ENCODE assay signal across 8 mouse cellular contexts in the genomic region with DNA sequence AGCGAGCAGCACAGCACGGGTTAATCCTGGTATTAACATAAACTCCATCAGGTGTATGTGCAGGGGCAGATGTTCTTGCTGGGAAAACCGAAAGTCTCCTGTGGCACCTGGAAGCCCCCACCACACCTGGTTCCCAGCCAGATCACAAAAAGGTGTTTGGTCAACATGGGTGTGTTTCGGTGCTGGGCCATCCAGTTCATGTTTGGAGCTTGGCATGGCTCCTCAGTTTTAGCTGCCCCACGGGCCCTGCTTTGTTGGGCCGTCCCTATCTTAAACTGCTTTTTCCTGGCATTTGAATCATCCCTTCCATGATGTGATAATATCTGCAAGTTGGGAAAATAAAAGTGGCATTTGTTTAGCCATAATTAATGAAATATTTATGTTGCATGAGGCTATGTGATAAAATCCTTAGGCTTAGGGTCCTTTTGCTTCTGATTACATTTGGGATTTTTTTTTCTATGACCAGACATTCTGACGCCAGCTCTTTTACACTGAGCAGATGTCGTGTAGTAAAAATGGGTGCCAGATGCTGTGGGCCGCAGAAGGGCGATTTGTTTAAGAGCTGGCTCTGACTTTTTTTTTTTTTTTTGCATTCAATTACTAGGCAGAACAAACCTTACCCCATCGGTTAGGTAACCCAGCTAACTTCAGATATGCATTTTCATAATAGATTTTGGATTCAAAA. TPM values are rescaled to one million over a fixed set of nuclear protein-coding genes. Genes with fewer than 3 reads are reported as not detected.
DNase-seq lines count a peak whose midpoint lies in the region; ATAC-seq and TF ChIP-seq lines count a peak whose summit lies in the region.

No protein-coding gene starts in this region.

- no peak for TF ChIP-seq CTCF in lung, postnatal 0 days (IDR thresholded peaks at IDR 0.05)
- TF ChIP-seq CTCF in layer of hippocampus, adult 2 months (conservative IDR thresholded peaks at IDR 0.05), result no peak
- no peak for TF ChIP-seq CTCF in cerebellum, adult 2 months (IDR thresholded peaks at IDR 0.05; ENCODE audit: borderline replicate concordance, insufficient read depth, low read depth, low read length)

- H3K9me3 ChIP-seq in hindbrain, embryonic 11.5 days (ENCODE audit: control insufficient read depth, low read length), result no peaks in the 10 kb centered on the region
- no peaks in the 10 kb centered on the region for H3K9me3 ChIP-seq in lung, postnatal 0 days (ENCODE audit: low read length)

- H3K4me2 ChIP-seq in hindbrain, embryonic 11.5 days (replicated peaks; ENCODE audit: low read depth, low read length), result no peak overlapping the region
- no peak overlapping the region for H3K4me2 ChIP-seq in lung, postnatal 0 days (replicated peaks; ENCODE audit: low read depth, low read length)

- no peaks in the 10 kb centered on the region for H3K27me3 ChIP-seq in hindbrain, embryonic 11.5 days (ENCODE audit: control insufficient read depth, insufficient read depth, low read length)
- H3K27me3 ChIP-seq in lung, postnatal 0 days (replicated peaks; ENCODE audit: insufficient read depth, low read length), result no peaks in the 10 kb centered on the region
- H3K27me3 ChIP-seq in cerebellum, adult 2 months (ENCODE audit: control insufficient read depth, insufficient read depth, low read length), result no peaks in the 10 kb centered on the region

- 0 out of 2 replicates have a peak, but pooled peaks cover 6% of the 10 kb centered on the region for H3K4me1 ChIP-seq in hindbrain, embryonic 11.5 days (replicated peaks; ENCODE audit: control insufficient read depth, insufficient read depth, low read length)
- peaks cover 6% of the 10 kb centered on the region; the same call in 1 of the 2 replicates for H3K4me1 ChIP-seq in lung, postnatal 0 days (ENCODE audit: insufficient read depth, low read depth, low read length)
- peaks cover 3% of the 10 kb centered on the region; the same call in 1 of the 2 replicates for H3K4me1 ChIP-seq in cerebellum, adult 2 months (ENCODE audit: control insufficient read depth, insufficient read depth, low read length)

- H3K9ac ChIP-seq in hindbrain, embryonic 11.5 days (ENCODE audit: low read depth, low read length), result no peak overlapping the region
- H3K9ac ChIP-seq in lung, postnatal 0 days (replicated peaks; ENCODE audit: low read depth), result no peak overlapping the region

- no peak for ATAC-seq in hindbrain, embryonic 11.5 days (ENCODE audit: low FRiP score)
- ATAC-seq in lung, postnatal 0 days, result no peak; the same call in 1 of the 2 replicates

- H3K27ac ChIP-seq in hindbrain, embryonic 11.5 days (ENCODE audit: low read depth, low read length), result no peak overlapping the region; the same call in 1 of the 2 replicates
- no peak overlapping the region for H3K27ac ChIP-seq in lung, postnatal 0 days (ENCODE audit: low read length)
- H3K27ac ChIP-seq in layer of hippocampus, adult 2 months, result no peak overlapping the region
- H3K27ac ChIP-seq in cerebellum, adult 2 months (ENCODE audit: insufficient read depth, low read length), result no peak overlapping the region

- H3K36me3 ChIP-seq in hindbrain, embryonic 11.5 days (ENCODE audit: control insufficient read depth, insufficient read depth, low read length), result no peaks in the 10 kb centered on the region
- no peaks in the 10 kb centered on the region for H3K36me3 ChIP-seq in lung, postnatal 0 days (ENCODE audit: insufficient read depth, low read length)

- WGBS in hindbrain, embryonic 11.5 days, result 42% methylated on average over 11 of the region's 11 CpGs
- 13% methylated on average over 11 of the region's 11 CpGs for WGBS in lung, postnatal 0 days
- WGBS in cerebellum, adult 2 months, result 53% methylated on average over 11 of the region's 11 CpGs

- peak; percentile 52 for TF ChIP-seq EP300 in lung, postnatal 0 days (IDR thresholded peaks at IDR 0.05)

- no peak for TF ChIP-seq POLR2A in cerebellum, adult 2 months (IDR thresholded peaks at IDR 0.05; ENCODE audit: borderline replicate concordance, insufficient read depth, low read length)

- no peak overlapping the region for H3K4me3 ChIP-seq in hindbrain, embryonic 11.5 days (ENCODE audit: low read depth, low read length)
- no peak overlapping the region for H3K4me3 ChIP-seq in lung, postnatal 0 days (ENCODE audit: low read depth, low read length)
- H3K4me3 ChIP-seq in layer of hippocampus, adult 2 months, result no peak overlapping the region
- no peak overlapping the region for H3K4me3 ChIP-seq in cerebellum, adult 2 months (replicated peaks; ENCODE audit: insufficient read depth, low read depth, low read length)

- DNase-seq in 3T3-L1 (ENCODE audit: low read depth, low spot score) (peak; percentile 57), NIH3T3 (ENCODE audit: low read depth) (peak; percentile 75)
- DNase-seq in hindbrain, embryonic 11.5 days (ENCODE audit: low spot score), result peak; percentile 32
- DNase-seq in lung, postnatal 0 days (ENCODE audit: low spot score), result no peak
- DNase-seq in urinary bladder, postnatal 36 days (ENCODE audit: low spot score in 2 of 2), result no peak
- DNase-seq in layer of hippocampus, adult 2 months (ENCODE audit: low spot score in 2 of 2), result no peak
- no peak for DNase-seq in layer of hippocampus, adult 18-20 months (ENCODE audit: low spot score in 2 of 2)
- DNase-seq in cerebellum, adult 2 months, result no peak

RNA-seq across cellular contexts. Expression of a gene that starts 36.9 kb away (rescaled TPM):
- 47.2 TPM in 2 replicates for polyA plus RNA-seq in hindbrain, embryonic 11.5 days (2014; fragmentation: Nextera tagmentation; extraction: Ambion mirVana)
- 70.0 and 79.3 TPM in 2 replicates for polyA plus RNA-seq in lung, postnatal 0 days (2015; fragmentation: Nextera tagmentation; extraction: Ambion mirVana)
- 10 to 100 TPM; 47.6 to 49.1 TPM for total RNA-seq in layer of hippocampus, adult 2 months (2021)
- 10 to 100 TPM; 47.0 to 49.7 TPM for total RNA-seq in layer of hippocampus, adult 18-20 months (2021)
- polyA plus RNA-seq in cerebellum, adult 2 months (2012; rRNA removed), result 64.4 and 67.5 TPM in 2 replicates

Comparison
In these comparisons a context has a peak if more than half of its experiments do, and no peak if none do; other contexts are left out.
1. DNase-seq: peak in 3T3-L1 (single experiment), NIH3T3 (single experiment) and hindbrain, embryonic 11.5 days (single experiment); none in lung, postnatal 0 days (single experiment), urinary bladder, postnatal 36 days (0 of 2), layer of hippocampus, adult 2 months (0 of 2), layer of hippocampus, adult 18-20 months (0 of 2) and cerebellum, adult 2 months (0 of 2).